Mouse (Mus musculus): ENCODE measurements around the gene Prss40. TPM values are rescaled to one million over a fixed set of nuclear protein-coding genes. Genes with fewer than 3 reads are reported as not detected.

The Prss40 gene
- polyA plus RNA-seq, 1 experiment from 2014 or later, result not detected

DNA sequence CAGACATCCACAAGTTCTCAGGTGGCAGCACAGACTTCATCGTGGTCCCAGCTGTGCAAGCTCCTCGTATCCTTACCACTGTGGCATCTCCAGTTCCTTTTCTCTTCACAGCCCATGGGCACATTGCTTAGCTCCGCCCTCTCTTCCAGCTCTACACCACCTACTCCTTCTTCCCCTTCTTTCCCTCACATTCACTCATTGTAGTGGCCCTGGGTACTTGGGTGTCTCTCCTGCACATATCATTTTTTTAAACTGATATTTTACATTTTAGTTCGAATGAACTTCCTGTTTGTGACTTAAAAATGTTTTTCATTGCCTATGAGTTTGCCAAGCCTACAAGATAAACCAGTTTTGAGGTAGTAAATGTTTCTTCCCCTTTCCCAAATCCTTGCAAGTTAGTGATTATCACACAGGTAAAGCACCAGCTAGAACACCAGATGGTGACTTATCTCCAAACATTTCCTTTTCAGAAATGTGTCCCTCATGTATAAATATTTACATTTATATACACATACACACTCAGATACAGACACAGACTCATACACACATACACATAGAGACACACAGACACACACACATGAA is 54.7 kb downstream of the Prss40 start:
- 28% methylated on average over 4 of the region's 4 CpGs for WGBS (ENCODE audit: insufficient replicate concordance)
- H3K4me1 ChIP-seq (replicated peaks), result no peaks in the 10 kb centered on the region; the same call in 1 of the 2 replicates
- no peak for ATAC-seq (ENCODE audit: insufficient read depth)

DNA sequence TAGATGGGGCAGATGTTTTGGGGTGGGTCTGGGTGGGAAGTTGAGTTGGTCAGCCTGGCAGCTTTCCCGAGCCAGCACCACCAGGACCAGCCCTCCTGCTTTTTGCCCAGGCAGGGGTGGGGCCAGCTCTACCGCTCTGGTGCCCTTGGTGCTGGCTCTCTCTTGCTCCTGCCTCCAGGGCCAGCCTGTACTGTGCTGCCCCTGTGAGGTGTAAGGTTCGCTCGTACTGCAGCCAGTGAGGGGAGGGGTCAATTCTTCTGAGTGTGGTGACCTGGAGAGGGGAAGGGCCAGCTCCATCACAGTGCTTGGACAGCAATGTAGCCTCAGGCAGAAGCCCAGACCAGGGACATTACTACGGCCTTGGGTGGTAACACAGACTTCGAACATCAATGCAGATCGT is 55.4 kb downstream of the Prss40 start:
- no peak overlapping the region for H3K4me3 ChIP-seq (replicated peaks)
- no peak for ATAC-seq (ENCODE audit: insufficient read depth)
- no peaks in the 10 kb centered on the region for H3K36me3 ChIP-seq (replicated peaks)
- H3K9ac ChIP-seq, result no peak overlapping the region
- H3K4me1 ChIP-seq (replicated peaks), result no peaks in the 10 kb centered on the region
- 53% methylated on average over 7 of the region's 7 CpGs for WGBS (ENCODE audit: insufficient replicate concordance)
- no peak overlapping the region for H3K27ac ChIP-seq (replicated peaks)
- H3K27me3 ChIP-seq, result no peaks in the 10 kb centered on the region
- H3K4me2 ChIP-seq, result no peak overlapping the region
- H3K9me3 ChIP-seq (replicated peaks), result no peaks in the 10 kb centered on the region

More for the DNA sequence above, 54.7 kb downstream of the Prss40 start:
- Histone ChIP-seq H3K27ac (replicated peaks) (no peak overlapping the region), H3K4me2 (no peak overlapping the region), H3K9ac (no peak overlapping the region), H3K27me3 (no peaks in the 10 kb centered on the region), H3K4me3 (replicated peaks) (no peak overlapping the region), H3K36me3 (replicated peaks) (no peaks in the 10 kb centered on the region), H3K9me3 (replicated peaks) (no peaks in the 10 kb centered on the region)

DNA sequence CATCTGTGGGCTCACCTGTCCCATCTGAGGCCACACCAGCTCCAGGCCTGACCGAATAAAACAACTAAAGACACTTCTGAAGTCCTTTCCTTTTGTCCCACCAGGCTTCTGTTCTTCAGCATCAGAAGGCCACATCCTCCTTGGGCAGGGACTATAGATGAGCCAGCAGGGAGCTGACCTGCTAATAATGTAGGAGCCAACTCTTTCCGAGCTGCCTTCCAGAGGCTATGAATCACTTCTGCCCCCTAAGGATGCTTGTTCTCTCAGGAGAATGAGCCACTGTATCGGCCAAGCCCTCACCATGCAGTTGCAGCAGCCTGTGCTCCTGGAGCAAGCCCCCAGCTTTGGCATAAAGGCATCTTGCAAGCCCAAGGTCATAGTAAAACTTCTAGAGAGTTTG is 57.8 kb downstream of the Prss40 start:
- ATAC-seq (ENCODE audit: insufficient read depth), result no peak
- no peak overlapping the region for H3K9ac ChIP-seq
- no peak overlapping the region for H3K4me3 ChIP-seq (replicated peaks)
- no peaks in the 10 kb centered on the region for H3K36me3 ChIP-seq (replicated peaks)
- H3K9me3 ChIP-seq (replicated peaks), result no peaks in the 10 kb centered on the region
- H3K4me2 ChIP-seq, result no peak overlapping the region
- WGBS (ENCODE audit: insufficient replicate concordance), result 60% methylated on average over 3 of the region's 3 CpGs
- no peaks in the 10 kb centered on the region for H3K4me1 ChIP-seq (replicated peaks)
- H3K27me3 ChIP-seq, result no peaks in the 10 kb centered on the region
- H3K27ac ChIP-seq (replicated peaks), result no peak overlapping the region

Other genes with a start within 250 kb of the Prss40 start
- gene Ccdc115, start 121.3 kb downstream of the Prss40 start, polyA plus RNA-seq (2015; fragmentation: Nextera tagmentation; extraction: Ambion mirVana), result 22.2 and 25.0 TPM in 2 replicates
- gene Imp4, start 121.1 kb downstream of the Prss40 start, polyA plus RNA-seq (2015; fragmentation: Nextera tagmentation; extraction: Ambion mirVana), result 52.0 and 53.2 TPM in 2 replicates
- 17.8 and 18.2 TPM in 2 replicates for gene Ptpn18, start 101.2 kb downstream of the Prss40 start, polyA plus RNA-seq (2015; fragmentation: Nextera tagmentation; extraction: Ambion mirVana)
- not detected in 2 replicates for gene Prss39, start 62.5 kb downstream of the Prss40 start, polyA plus RNA-seq (2015; fragmentation: Nextera tagmentation; extraction: Ambion mirVana)
- gene Cfc1, start 25.3 kb downstream of the Prss40 start, polyA plus RNA-seq (2015; fragmentation: Nextera tagmentation; extraction: Ambion mirVana), result not detected in 2 replicates
- 0.02 TPM in 1 of 2 replicates, not detected in the other for gene Amer3, start 18.7 kb upstream of the Prss40 start, polyA plus RNA-seq (2015; fragmentation: Nextera tagmentation; extraction: Ambion mirVana)

All from liver, embryonic 15.5 days (tissue).